Mouse (Mus musculus): Measurements from ENCODE around the gene Mrpl38.

- no peak for TF ChIP-seq POLR2A (IDR thresholded peaks at IDR 0.05; ENCODE audit: borderline replicate concordance, insufficient read depth, low read length)
- TF ChIP-seq CTCF (IDR thresholded peaks at IDR 0.05; ENCODE audit: borderline replicate concordance, insufficient read depth, low read depth, low read length), result no peak
These were observed 28.1 kb downstream of the Mrpl38 start for GRCm38 (mm10) chr11:116110540-116110939.
